Comparison of ENCODE assay signal across 8 mouse cellular contexts in the genomic region with DNA sequence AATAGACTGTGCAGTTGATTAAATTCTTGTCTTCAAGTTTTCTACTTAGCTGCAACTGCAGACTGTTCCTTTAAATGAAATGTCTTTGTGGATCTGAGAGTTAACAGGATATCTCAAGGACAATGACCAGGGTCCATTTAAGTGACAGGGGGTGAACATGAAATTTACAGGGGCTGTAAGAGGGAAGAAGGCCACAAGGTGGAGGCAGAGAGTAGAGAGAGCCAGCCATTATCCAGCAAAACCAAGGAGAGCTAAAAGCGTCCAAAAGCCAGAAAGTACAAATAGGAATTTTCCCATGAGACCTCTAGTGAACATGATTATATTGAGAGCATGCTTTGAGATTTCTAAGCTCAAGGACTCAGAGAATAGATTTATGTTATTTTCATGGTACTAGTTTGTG.
DNase-seq lines count a peak whose midpoint lies in the region; ATAC-seq lines count a peak whose summit lies in the region.

No protein-coding gene starts in this region.

- no peaks in the 10 kb centered on the region for H3K9me3 ChIP-seq in midbrain, embryonic 13.5 days

- peak; percentile 19 for DNase-seq in gastrocnemius, postnatal 10 days
- DNase-seq in gastrocnemius, adult 18-20 months (ENCODE audit: low spot score), result no peak
- DNase-seq in ovary, postnatal 36 days (ENCODE audit: low spot score), result peak; percentile 4
- DNase-seq in ovary, postnatal 10 days (ENCODE audit: low spot score), result no peak
- peak; percentile 4 for DNase-seq in c-Kit-positive CD71-positive TER-119-positive erythroid progenitor cells, embryonic 14.5 days (ENCODE audit: low spot score)
- DNase-seq in induced T-regulatory cell, adult 2 months (ENCODE audit: low read depth), result peak; percentile 58
- DNase-seq in urinary bladder, postnatal 4 days (ENCODE audit: low spot score in 2 of 2), result no peak

- H3K4me1 ChIP-seq in midbrain, embryonic 13.5 days (replicated peaks), result no peaks in the 10 kb centered on the region

- 3% methylated on average over 1 of the region's 1 CpGs for WGBS in midbrain, embryonic 13.5 days

- no peak overlapping the region for H3K9ac ChIP-seq in midbrain, embryonic 13.5 days (replicated peaks)

- no peak overlapping the region for H3K4me2 ChIP-seq in midbrain, embryonic 13.5 days (replicated peaks)

- peak; percentile 56; the same call in 1 of the 2 replicates for ATAC-seq in midbrain, embryonic 13.5 days

- no peak overlapping the region for H3K4me3 ChIP-seq in midbrain, embryonic 13.5 days (replicated peaks)

- no peak overlapping the region for H3K27ac ChIP-seq in midbrain, embryonic 13.5 days

- no peaks in the 10 kb centered on the region for H3K27me3 ChIP-seq in midbrain, embryonic 13.5 days

- no peaks in the 10 kb centered on the region for H3K36me3 ChIP-seq in midbrain, embryonic 13.5 days

Comparison
In these comparisons a context has a peak if more than half of its experiments do, and no peak if none do; other contexts are left out.
1. DNase-seq: peak in gastrocnemius, postnatal 10 days (single experiment), ovary, postnatal 36 days (single experiment), c-Kit-positive CD71-positive TER-119-positive erythroid progenitor cells, embryonic 14.5 days (single experiment) and induced T-regulatory cell, adult 2 months (single experiment); none in gastrocnemius, adult 18-20 months (single experiment), ovary, postnatal 10 days (single experiment) and urinary bladder, postnatal 4 days (0 of 2).